Mouse (Mus musculus) natural killer cell, adult 2 months (primary cell): ENCODE data around the gene Sec61g.
A peak's percentile ranks its signal among the peaks of the same experiment; 100 is the strongest.
"Not testable (repeated sequence)": the region's sequence is repeated elsewhere in the genome, so short reads cannot be mapped to it uniquely, and the experiment has no call there.

Source experiments
- DNase-seq, 2 experiments: peaks; one replicate each; pipeline ENCODE4 v3.0.0; 2022; ENCODE audit warnings: low spot score in 2 of 2

Gene Sec61g

GRCm38 (mm10) chr11:16508052-16508654 lies at the start of gene Sec61g:
Gene Sec61g (minus strand): TSS chr11:16508484.
- peak; percentile 76 to 83 for DNase-seq

- no peak for DNase-seq
Measured at GRCm38 (mm10) chr11:16546421-16547163, 38.3 kb upstream of the Sec61g start.

- no peak for DNase-seq
Measured at GRCm38 (mm10) chr11:16537379-16537778, 29.1 kb upstream of the Sec61g start.

DNA sequence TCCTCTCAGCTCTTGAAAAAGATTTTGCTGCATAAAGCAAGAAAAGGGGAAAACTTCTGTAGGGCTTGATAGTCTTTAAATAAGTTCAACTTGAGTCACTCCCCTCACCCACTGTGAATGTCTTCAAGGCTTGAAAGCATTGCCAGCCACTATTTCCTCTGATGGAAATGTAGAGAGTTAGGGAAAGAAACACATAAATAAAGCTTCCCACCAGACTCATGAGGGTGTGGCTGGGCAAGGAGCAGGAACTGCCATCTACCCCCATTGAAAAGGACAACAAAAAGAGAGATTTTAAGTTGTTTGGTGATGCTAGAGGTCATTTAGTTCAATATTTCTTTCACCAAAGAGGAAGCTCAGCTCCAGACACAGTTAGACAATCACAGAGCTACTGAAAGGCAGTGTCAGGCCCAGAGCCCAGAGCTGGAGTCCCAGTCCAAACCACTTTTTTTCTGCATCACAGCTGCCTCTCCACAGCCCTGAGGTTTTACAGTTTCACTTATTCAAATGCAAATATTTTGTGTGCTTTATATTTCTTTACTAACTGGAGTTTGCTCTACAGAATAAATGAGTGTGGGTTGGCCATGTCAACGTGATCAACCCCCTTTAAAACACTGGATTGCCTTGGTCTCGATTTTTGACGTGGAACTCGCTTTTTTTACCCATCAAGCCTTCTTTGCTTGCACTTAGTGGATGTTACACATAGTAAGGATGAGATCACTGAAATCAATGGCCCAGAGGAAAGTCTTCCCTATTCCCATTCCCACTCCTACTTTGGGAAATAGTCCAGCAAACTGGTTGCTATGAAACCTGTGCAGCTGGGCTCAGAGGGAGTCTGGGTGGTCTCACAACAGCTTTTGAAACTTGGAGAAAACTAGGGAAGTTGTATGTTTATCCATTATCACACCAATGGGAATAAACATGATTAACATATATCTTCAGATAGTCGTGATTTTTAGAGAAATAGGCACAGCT lies 26.6 kb upstream of the Sec61g start:
- no peak for DNase-seq

DNA sequence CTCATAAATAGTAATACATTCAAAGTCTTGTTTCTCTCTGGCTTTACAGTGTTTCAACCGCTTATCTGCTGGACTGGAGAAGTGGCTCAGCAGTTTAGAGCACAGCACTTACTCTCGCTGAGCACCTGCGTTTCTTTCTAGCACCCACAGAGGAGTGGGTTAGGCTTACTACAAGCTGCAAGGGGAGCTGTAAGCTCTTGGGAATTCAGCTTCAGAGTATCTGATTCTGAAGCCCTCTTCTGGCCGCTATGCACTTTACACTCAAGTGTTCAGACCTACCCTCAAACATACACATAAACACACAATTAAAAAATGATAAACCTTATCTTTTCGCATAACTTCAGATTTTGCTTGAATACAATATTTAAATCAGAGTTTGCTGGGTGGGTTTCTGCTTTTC lies 24.6 kb upstream of the Sec61g start:
- no peak for DNase-seq

- no peak for DNase-seq
Measured at GRCm38 (mm10) chr11:16528909-16529308, 20.6 kb upstream of the Sec61g start.

DNA sequence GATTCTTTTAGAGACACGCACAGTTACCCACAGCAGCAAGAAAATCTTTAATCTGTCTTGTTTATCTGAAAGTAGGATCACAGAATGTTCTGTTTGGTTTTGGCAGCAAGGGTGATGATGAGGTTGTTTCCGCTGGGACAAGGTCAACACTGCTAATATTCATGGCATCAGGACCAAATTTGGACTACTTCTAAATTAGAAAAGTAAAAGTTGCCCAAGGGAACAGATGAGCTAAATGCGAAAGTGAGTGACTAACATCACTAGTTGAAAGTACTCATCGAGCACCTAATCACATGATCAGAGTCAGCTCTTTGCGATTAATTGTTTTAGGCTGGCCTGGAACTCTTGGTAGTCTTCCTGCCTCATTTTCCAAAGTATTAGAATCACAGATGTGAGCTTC lies 20.1 kb upstream of the Sec61g start:
- DNase-seq = no peak

- no peak for DNase-seq
Measured at GRCm38 (mm10) chr11:16527743-16528142, 19.5 kb upstream of the Sec61g start.

DNA sequence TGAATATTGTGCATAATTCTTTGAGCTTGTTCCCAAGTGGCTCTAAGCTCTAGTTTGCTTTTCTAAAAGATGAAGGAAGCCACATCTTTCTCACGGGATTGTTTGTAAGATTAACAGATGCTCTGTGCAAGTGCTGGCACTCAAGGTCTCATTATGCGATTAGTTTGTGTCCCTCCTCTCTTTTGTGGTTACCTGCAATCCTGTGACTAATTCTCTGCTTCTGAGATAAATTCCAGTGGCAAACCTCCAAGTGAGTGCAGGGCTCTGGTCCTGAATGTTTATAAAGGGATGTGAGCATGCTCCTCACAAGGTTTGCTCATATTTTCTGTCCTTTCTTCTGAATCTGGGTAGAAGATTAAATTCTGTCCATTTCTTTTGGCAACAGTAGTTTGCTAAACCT lies 18.2 kb upstream of the Sec61g start:
- DNase-seq = no peak

DNA sequence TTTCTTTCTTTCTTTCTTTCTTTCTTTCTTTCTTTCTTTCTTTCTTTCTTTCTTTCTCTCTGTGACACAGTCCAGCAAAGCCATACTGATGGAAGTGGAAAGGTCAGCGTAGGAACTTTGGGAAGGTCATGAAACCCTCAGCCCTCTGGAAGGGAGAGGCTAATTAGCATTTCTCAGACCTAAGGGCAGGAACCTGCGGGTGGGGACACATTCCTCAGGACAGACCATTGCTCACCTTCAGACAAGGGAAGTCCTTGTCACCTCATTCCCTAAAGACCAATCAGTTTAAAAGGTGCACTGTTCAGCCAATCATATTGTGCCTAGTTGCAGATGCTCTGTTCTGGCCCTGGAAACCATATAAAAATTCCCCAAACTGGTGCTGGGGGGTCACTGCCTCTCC lies 17.4 kb upstream of the Sec61g start:
- DNase-seq = no peak

GRCm38 (mm10) chr11:16524917-16525640 lies 16.8 kb upstream of the Sec61g start:
- DNase-seq = no peak

DNA sequence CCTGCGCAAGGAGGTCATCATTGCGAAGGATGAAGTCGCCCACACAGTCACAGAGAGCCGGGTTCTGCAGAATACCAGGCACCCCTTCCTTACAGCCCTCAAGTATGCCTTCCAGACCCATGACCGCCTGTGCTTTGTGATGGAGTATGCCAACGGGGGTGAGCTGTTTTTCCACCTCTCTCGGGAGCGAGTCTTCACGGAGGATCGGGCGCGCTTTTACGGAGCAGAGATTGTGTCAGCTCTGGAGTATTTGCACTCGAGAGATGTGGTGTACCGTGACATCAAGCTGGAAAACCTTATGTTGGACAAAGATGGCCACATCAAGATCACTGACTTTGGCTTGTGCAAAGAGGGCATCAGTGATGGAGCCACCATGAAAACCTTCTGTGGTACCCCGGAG lies 6.8 kb upstream of the Sec61g start:
- DNase-seq = not testable (repeated sequence)

DNA sequence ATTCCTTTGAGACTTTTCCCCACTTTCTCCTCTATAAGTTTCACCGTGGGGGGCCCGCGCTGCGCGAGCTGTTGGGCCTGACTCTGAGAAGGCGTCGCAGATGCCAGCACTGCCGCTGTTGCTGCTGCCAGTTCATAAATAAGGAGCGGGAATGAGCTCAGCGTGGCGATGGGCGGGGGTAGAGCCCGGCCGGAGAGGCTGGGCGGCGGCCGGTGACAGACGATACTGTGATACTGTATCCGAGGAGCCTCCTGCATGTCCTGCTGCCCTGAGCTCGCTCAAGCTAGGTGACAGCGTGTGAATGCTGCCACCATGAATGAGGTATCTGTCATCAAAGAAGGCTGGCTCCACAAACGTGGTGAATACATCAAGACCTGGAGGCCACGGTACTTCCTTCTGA lies 5.9 kb upstream of the Sec61g start:
- DNase-seq = not testable (repeated sequence)

DNA sequence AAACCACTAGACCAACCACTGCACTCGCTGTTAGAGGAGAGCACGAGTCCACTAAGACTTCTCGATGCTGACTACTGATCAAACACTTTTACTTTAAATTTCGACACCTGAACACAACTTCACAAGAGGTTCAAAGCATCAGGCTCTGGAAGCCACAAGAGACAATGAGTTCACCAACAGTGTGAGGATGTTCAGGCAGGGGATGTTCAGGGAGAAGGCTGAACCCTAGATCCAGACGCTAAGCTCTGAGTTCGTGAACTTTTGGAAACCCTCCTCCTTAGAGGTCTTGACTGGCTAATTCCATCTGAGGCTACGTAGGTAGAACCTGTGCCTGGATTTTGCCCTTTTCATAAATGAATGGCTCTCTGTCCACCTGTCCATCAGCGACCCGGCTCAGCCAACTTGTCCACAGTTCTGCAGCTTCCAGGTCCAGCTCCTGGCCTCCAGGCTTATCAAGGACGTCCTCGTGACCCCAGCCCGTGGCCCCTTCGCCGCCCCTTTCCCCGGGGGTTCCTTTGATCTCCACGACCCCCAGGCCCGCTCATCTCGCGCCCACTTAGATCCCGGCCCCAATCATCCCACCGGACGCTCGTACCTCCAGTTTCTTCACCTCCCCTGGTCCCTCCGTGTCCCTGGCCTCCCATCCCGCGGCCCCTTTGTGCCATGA lies 766 bp downstream of the Sec61g start:
- peak in 1 of 2 experiments; percentile 5 for DNase-seq

DNA sequence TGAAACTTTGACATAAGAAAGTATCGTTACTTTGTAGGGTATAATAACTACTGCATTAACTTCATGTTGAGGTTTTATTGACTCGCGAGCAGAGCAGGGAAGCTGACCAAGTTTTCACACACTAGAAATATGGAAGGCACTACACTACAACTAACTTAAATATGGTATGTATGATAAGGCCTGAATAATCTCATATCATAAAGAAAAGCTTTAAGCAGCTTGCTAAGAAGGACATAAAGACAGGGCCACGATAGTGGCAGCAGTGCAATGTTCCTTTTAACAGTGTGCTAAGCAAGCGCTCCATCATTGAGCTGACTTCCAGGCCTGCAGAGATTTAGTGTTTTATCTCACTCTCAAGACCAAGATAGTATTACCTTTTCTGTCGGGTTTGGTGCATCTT lies 2.3 kb downstream of the Sec61g start:
- DNase-seq = no peak

DNA sequence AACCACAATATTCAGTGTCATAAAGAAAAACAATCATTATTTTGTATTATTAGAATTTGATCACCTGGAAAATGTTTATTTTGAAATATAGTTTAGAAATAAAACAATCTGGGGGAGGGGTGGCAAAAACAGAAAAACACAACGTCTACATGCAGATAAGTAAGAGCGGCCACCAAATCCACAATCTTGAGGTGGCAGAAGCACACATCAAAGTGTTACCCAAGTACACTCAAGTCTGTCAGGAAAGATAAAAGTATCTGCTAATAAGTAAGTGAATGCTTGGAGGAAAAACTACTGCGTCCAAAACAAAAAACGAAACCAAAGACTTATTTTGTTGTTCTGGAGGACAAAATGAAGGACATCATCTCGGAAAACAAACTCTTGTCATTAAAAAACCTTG lies 5.1 kb downstream of the Sec61g start:
- DNase-seq = no peak

GRCm38 (mm10) chr11:16502744-16503143 lies 5.5 kb downstream of the Sec61g start:
- no peak for DNase-seq

GRCm38 (mm10) chr11:16498756-16499680 lies 9.3 kb downstream of the Sec61g start:
- no peak for DNase-seq
